Mouse (Mus musculus) forebrain, embryonic 10.5 days (tissue): Measurements from ENCODE around the gene Tle2. TPM values are rescaled to one million over a fixed set of nuclear protein-coding genes. Genes with fewer than 3 reads are reported as not detected.

Experiments used
- DNase-seq: peaks from one replicate; pipeline ENCODE4 v3.0.0-alpha.2; 2017; ENCODE audit warnings: low spot score; ENCODE audit errors: extremely low spot score
- H3K27ac ChIP-seq: fragments of 300-500 bp; sonication (generic); 2 replicates; pipeline ENCODE4 v1.5.1; 2016; ENCODE audit warnings: mild to moderate bottlenecking
- H3K27me3 ChIP-seq: fragments of 300-500 bp; sonication (generic); 2 replicates; pipeline ENCODE4 v1.6.1; 2016; ENCODE audit warnings: mild to moderate bottlenecking; ENCODE audit not compliant: poor library complexity, severe bottlenecking
- H3K36me3 ChIP-seq: fragments of 300-500 bp; sonication (generic); replicated peaks from 2 replicates; pipeline ENCODE4 v1.6.1; 2016; ENCODE audit warnings: mild to moderate bottlenecking, moderate library complexity
- H3K4me1 ChIP-seq: fragments of 300-500 bp; sonication (generic); 2 replicates; pipeline ENCODE4 v1.6.1; 2016
- H3K4me3 ChIP-seq: fragments of 300-500 bp; sonication (generic); 2 replicates; pipeline ENCODE4 v1.5.1; 2016; ENCODE audit warnings: mild to moderate bottlenecking, moderate library complexity
- H3K9me3 ChIP-seq: fragments of 300-500 bp; sonication (generic); 2 replicates; pipeline ENCODE4 v1.6.1; 2016; ENCODE audit warnings: mild to moderate bottlenecking, moderate library complexity
- WGBS: fragments of 180-500 bp; shearing (Covaris S2); methylation state at CpG from one replicate; pipeline ENCODE4 v1.1.7; 2016; 5-methylcytosine and 5-hydroxymethylcytosine counted together
- polyA plus RNA-seq: library from polyadenylated mRNA; unstranded; fragments of >200 nt; fragmentation: Nextera tagmentation; extraction: Ambion mirVana; gene quantifications from 2 replicates; pipeline ENCODE4 v1.2.1, GENCODE M21; 2016

The Tle2 gene
- polyA plus RNA-seq, 1 experiment from 2014 or later: 4.3 TPM

- peak overlapping the region; percentile 78 for H3K27ac ChIP-seq
- H3K4me1 ChIP-seq: peaks cover 97% of the 10 kb centered on the region
- H3K9me3 ChIP-seq: peaks cover 4% of the 10 kb centered on the region; the same call in 1 of the 2 replicates
- WGBS: 1% methylated on average over 11 of the region's 11 CpGs
- peak overlapping the region; percentile 50 for H3K4me3 ChIP-seq
- peak; percentile 82 for DNase-seq
- H3K36me3 ChIP-seq: peaks cover 22% of the 10 kb centered on the region
- peaks cover 85% of the 10 kb centered on the region for H3K27me3 ChIP-seq
These were observed 4.0 kb upstream of the Tle2 start for GRCm38 (mm10) chr10:81570238-81570800.

- peak; percentile 96 for DNase-seq
- Histone ChIP-seq H3K27me3 (peaks cover 85% of the 10 kb centered on the region), H3K4me1 (peaks cover 97% of the 10 kb centered on the region), H3K36me3 (peaks cover 16% of the 10 kb centered on the region), H3K27ac (peak overlapping the region; percentile 78), H3K9me3 (peaks cover 4% of the 10 kb centered on the region; the same call in 1 of the 2 replicates), H3K4me3 (peak overlapping the region; percentile 50)
- under 1% methylated on average over 34 of the region's 34 CpGs for WGBS
These were observed 3.4 kb upstream of the Tle2 start for GRCm38 (mm10) chr10:81570831-81571500.

DNA sequence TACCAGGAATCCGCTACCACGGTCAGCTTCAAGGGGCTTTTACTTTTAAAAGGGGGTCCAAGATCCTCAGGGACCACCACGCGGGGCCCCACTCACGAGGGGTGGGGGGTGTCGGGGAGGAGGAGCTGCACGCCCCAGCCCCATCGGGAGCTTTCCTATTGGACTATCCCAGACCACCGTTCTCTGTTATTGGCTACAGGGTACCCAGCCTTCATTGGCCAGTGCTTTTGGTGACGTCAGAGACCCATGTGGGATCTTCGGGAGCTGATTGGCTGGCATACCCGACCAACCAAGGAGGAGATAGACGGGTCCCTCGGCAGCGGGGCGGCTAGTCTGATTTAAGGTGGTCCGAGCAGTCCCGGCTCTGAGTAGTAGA lies 2.9 kb upstream of the Tle2 start:
- peaks cover 95% of the 10 kb centered on the region for H3K4me1 ChIP-seq
- peaks cover 10% of the 10 kb centered on the region for H3K36me3 ChIP-seq
- whole genome bisulfite sequencing: under 1% methylated on average over 18 of the region's 18 CpGs
- peak; percentile 98 for DNase-seq
- H3K27ac ChIP-seq: peak overlapping the region; percentile 78
- H3K27me3 ChIP-seq: peaks cover 85% of the 10 kb centered on the region
- peak overlapping the region; percentile 50 for H3K4me3 ChIP-seq
- peaks cover 4% of the 10 kb centered on the region; the same call in 1 of the 2 replicates for H3K9me3 ChIP-seq

- DNase-seq: no peak
- WGBS: 2% methylated on average over 9 of the region's 9 CpGs
- Histone ChIP-seq H3K4me3 (peak overlapping the region; percentile 50), H3K27ac (peak overlapping the region; percentile 69; the same call in 1 of the 2 replicates), H3K4me1 (peaks cover 90% of the 10 kb centered on the region), H3K27me3 (peaks cover 85% of the 10 kb centered on the region), H3K36me3 (peaks cover 3% of the 10 kb centered on the region), H3K9me3 (peaks cover 4% of the 10 kb centered on the region; the same call in 1 of the 2 replicates)
These were observed 2.2 kb upstream of the Tle2 start for GRCm38 (mm10) chr10:81572133-81572671.

- no peak for DNase-seq
- Histone ChIP-seq H3K9me3 (peaks cover 4% of the 10 kb centered on the region; the same call in 1 of the 2 replicates), H3K27ac (no peak overlapping the region), H3K4me3 (no peak overlapping the region), H3K27me3 (peaks cover 85% of the 10 kb centered on the region), H3K36me3 (no peaks in the 10 kb centered on the region), H3K4me1 (peaks cover 83% of the 10 kb centered on the region)
- WGBS: 6% methylated on average over 9 of the region's 9 CpGs
These were observed 1.4 kb upstream of the Tle2 start for GRCm38 (mm10) chr10:81572975-81573374.

DNA sequence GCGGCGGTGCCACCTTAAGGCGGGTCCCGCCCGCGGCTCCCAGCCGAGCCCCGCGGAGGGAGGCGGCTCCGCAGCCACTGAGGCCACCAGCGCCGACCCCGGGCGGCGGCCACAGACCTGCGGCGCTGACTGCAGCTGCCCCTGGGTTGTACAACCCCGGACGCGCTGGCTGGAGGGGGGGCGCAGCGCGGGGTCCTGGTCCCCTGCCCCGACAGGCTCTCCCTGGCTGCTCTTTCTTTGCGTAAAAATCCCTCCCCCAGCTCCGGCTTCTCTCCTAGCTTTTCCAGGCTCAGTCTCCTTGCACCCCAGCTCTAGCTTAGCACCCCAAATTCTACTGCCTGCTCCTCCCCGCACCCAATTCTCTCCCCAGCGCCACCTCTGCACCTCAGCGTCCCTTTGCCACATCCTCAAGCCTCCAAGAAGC lies 859 bp downstream of the Tle2 start:
- Histone ChIP-seq H3K36me3 (no peaks in the 10 kb centered on the region), H3K4me1 (peaks cover 63% of the 10 kb centered on the region), H3K9me3 (peaks cover 4% of the 10 kb centered on the region; the same call in 1 of the 2 replicates), H3K4me3 (peak overlapping the region; percentile 55), H3K27me3 (peaks cover 86% of the 10 kb centered on the region), H3K27ac (peak overlapping the region; percentile 25)
- under 1% methylated on average over 30 of the region's 30 CpGs for WGBS
- DNase-seq: no peak

DNA sequence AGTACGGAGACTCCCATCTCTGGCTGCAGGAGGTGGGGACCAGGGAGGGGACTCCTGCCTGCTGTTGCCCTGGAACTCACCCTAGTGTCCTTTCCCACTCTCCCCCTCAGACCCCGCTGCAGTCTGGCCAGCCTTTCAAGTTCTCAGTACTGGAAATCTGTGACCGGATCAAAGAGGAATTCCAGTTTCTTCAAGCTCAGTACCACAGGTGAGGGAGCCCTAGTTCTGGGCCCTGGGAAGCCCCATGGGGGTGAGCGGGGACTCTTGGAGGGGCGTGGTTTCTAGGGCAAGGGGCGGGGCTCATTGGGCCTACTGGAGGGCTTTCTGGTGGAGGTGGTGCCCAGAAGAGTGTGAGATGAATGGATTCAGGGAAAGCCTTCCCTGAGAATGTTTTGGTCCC lies 1.3 kb downstream of the Tle2 start:
- Histone ChIP-seq H3K4me1 (peaks cover 63% of the 10 kb centered on the region), H3K27me3 (peaks cover 90% of the 10 kb centered on the region), H3K9me3 (peaks cover 4% of the 10 kb centered on the region; the same call in 1 of the 2 replicates), H3K4me3 (peak overlapping the region; percentile 55), H3K36me3 (no peaks in the 10 kb centered on the region), H3K27ac (peak overlapping the region; percentile 25)
- DNase-seq: no peak
- 4% methylated on average over 6 of the region's 6 CpGs for WGBS

- peaks cover 100% of the 10 kb centered on the region for H3K27me3 ChIP-seq
- H3K27ac ChIP-seq: 0 out of 2 replicates have a peak overlapping the region, but pooled peaks have one; percentile 1
- peaks cover 53% of the 10 kb centered on the region for H3K4me1 ChIP-seq
- DNase-seq: no peak
- H3K4me3 ChIP-seq: no peak overlapping the region
- H3K36me3 ChIP-seq: no peaks in the 10 kb centered on the region
- WGBS: 74% methylated on average over 4 of the region's 4 CpGs
- H3K9me3 ChIP-seq: no peaks in the 10 kb centered on the region
These were observed 5.6 kb downstream of the Tle2 start for GRCm38 (mm10) chr10:81579967-81580366.

DNA sequence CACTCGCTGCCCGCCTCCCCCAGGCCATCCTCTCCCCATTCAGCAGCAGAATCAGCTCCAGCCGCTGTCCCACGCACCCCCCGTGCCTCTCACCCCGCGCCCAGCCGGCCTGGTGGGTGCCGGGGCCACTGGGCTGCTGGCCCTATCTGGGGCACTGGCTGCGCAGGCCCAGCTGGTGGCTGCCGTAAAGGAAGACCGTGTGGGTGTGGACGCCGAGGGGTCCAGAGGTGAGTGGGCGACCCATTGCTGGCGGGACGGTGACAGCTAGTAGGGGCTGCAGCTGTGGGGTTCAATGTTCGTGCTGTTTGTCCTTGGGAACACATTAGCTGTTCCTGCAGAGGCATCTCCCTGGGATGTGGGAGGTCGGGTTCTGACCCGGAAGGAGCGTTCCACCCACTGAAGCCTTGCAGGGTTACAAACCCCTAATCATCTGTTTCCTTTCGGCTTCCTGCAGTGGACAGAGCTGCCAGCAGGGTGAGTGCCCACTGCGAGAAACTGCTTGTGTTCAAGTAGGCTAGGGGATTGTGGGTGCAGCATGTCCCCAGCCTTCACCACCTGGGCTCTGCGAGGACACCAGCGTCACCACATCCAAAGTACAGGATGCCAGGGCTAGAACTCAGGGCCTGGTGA lies 6.2 kb downstream of the Tle2 start:
- WGBS: 57% methylated on average over 25 of the region's 25 CpGs
- H3K4me1 ChIP-seq: peaks cover 50% of the 10 kb centered on the region
- H3K4me3 ChIP-seq: no peak overlapping the region
- peaks cover 100% of the 10 kb centered on the region for H3K27me3 ChIP-seq
- H3K27ac ChIP-seq: 0 out of 2 replicates have a peak overlapping the region, but pooled peaks have one; percentile 1
- no peaks in the 10 kb centered on the region for H3K9me3 ChIP-seq
- no peak for DNase-seq
- H3K36me3 ChIP-seq: no peaks in the 10 kb centered on the region

DNA sequence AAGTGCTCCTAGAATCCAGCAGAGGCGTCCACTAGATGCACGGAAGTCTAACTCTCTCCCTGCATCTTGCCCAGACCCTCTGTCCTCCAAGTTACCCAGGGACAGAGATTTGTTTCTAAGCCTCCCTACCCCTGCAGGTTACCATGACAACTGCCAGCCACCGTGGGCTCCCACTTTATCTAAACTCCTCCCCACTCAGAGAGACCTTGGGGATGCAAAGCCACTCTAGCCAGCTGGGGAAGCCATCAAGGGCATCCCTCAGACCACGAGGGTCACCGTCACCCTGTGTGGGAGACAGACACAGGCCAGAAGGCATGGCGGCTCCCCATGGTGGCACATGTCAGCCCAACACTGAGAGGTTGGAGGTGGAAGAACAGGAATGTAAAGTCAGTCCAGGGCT lies 9.0 kb downstream of the Tle2 start:
- H3K9me3 ChIP-seq: no peaks in the 10 kb centered on the region
- H3K36me3 ChIP-seq: no peaks in the 10 kb centered on the region
- no peak overlapping the region for H3K27ac ChIP-seq
- whole genome bisulfite sequencing: 57% methylated on average over 6 of the region's 6 CpGs
- peaks cover 100% of the 10 kb centered on the region for H3K27me3 ChIP-seq
- no peak for DNase-seq
- no peak overlapping the region for H3K4me3 ChIP-seq
- H3K4me1 ChIP-seq: peaks cover 42% of the 10 kb centered on the region

DNA sequence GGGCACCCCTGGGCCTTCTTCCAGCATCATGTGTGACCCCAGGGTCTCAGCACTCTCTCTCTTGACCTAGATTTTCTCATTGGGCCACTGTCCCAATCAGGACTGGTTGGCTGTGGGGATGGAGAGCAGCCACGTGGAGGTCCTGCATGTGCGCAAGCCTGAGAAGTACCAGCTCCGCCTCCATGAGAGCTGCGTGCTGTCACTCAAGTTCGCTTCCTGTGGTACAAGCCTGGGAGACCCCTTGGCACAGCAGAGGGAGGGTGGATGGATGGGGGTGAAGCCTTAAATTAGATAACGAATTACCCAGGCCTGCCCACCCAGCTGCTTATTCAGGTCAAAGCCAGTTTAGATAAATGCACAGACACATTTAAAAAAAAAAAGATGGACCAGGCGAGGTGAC lies 14.4 kb downstream of the Tle2 start:
- peaks cover 100% of the 10 kb centered on the region for H3K27me3 ChIP-seq
- no peak overlapping the region for H3K27ac ChIP-seq
- H3K9me3 ChIP-seq: no peaks in the 10 kb centered on the region
- DNase-seq: no peak
- 73% methylated on average over 7 of the region's 7 CpGs for WGBS
- H3K36me3 ChIP-seq: no peaks in the 10 kb centered on the region
- H3K4me3 ChIP-seq: no peak overlapping the region
- peaks cover 10% of the 10 kb centered on the region; the same call in 1 of the 2 replicates for H3K4me1 ChIP-seq

DNA sequence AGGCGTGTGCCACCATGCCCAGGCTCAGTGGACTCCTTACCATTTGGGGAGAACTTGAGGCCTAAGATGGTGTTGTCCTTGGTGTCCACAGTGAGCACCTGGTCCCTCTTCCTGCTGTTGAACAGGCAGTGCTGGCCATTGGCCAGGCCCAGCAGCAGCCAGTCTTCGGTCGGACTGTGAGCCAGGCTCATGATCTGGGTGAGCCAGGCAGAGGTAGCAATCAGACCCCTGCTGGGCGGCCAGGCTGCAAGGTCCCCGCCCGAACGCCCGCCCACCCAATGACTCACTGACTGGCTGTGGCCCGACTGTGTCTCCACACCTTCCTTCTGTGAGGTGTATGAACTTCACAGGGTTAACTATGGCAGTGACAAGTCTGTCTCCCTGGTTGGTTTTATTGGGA lies 17.5 kb downstream of the Tle2 start:
- H3K27me3 ChIP-seq: peaks cover 100% of the 10 kb centered on the region

More for the DNA sequence above, 17.5 kb downstream of the Tle2 start:
- no peak for DNase-seq
- H3K36me3 ChIP-seq: no peaks in the 10 kb centered on the region
- no peaks in the 10 kb centered on the region for H3K9me3 ChIP-seq
- WGBS: 73% methylated on average over 9 of the region's 9 CpGs
- no peak overlapping the region for H3K27ac ChIP-seq
- H3K4me1 ChIP-seq: peaks cover 19% of the 10 kb centered on the region
- H3K4me3 ChIP-seq: no peak overlapping the region
